Mouse (Mus musculus): ENCODE results near the gene Psmb5.

Gene Psmb5

DNA sequence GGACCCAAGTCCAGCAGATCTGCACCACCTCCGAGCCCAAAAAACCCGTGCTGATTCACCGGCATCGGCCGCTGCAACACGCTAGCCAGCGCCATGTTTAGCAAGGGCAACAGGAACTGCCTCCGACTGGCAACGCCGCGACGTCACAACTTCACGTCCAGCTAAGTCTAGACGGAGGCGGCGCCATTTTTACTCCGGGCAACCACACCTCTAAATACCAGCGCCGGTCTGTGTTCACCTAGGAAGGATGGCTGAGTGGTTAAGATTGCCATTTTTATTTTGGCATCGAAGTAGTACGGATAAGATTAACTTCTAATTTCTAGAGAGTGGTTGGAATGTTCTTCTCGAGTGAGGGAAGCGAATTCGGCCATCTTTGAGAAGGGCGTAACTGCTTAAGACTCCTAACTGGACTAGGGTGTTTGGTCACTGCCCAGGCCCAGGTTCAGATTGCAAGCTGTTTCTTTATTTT lies at the start of gene Psmb5:
TSS of gene Psmb5 (minus strand) at position 126 of the 469 bp plus-strand sequence.
- peak; percentile 94 for DNase-seq

DNA sequence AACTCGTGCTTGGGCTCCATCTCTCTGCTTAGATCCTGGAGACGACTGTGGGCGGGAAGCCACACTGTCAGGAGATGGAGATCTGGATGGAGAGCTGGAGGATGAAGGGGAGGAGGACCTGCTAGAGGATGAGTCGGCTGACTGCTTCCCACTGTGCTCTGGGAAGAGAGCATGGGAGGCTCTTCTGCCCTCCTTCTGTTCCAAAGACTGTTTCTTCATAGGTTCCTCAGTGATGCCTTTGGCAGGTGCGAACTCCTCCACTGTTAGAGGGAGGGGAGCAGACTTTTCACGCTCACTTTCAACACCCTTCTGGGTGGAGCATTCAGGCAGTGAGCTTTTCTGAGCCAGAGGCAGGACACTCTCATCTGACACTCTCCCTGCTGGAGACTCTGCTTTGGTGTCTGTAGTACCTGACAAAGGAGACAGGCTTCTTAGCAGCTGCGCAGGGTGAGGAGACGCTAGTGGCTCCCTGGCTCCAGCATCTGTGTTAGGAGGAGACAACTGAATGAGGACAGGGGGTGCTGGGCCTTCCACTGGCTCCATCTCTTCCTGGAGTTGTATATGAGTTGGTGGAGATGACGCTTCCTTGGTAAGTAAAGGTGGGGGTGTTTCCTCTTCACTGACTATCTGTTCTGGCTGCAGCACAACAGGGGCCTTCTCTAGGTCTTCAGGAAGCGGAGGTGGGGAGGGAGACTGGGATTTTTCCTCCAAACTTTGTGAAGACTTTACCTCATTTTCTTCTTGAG lies 46.8 kb upstream of the Psmb5 start:
- DNase-seq = no peak

DNA sequence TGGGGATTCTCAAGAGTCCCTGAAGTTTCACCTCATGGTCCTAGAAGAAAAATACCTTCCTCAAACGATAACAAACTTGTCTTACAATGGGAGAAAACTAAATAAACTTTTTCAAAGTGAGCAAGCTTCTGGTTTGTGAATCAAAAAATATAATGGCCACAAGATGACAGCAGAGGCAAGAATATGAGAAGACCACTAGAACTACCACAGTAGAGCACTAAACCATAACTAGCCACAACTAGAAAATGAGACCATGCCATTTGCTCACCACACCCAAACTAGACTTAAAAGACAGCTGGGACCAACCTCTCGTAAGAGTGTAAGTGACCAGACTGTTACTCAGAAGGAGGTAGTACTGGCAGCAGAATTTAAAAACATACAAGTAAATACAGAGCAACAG lies 42.2 kb upstream of the Psmb5 start:
- DNase-seq = peak; percentile 66

DNA sequence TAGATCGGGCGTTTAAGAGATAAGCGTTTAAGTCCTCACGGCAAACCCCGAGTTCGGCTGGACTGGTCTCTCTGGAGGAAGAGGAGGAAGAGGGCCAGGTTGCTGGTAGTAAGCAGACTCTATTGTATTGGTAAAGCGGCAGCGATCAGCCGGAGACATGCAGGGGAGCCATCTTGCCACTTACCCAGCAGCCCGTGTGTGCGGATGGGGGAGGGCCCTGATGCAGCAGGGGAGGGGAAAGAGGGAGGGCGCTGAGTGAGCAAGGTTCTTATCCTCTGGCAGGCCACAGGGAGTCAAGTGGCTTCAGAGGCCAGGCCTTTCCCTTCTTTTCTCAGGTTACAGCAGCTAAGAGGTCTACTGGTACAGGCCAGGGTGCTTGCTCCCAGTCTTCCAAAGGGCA lies 35.7 kb upstream of the Psmb5 start:
- DNase-seq = peak; percentile 94

DNA sequence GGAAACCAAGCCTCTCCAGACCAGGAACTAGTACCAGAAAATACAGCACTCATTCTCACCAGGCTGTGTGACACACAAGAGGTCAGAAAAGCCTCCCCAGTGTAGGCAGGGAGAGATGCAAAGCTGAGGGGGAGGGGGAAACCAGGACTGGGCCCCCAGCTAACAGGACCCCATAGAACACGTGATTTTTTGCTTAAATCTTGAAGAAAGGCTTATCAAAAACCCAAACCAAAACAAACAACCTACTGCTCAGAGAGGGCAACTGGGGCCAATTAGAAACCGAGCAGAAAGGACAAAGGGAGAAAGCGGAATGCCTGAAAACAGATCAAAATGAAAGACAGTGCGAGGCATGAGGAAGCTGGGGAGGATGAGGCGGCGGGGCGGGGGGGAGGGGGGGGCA lies 35.0 kb upstream of the Psmb5 start:
- DNase-seq = no peak

DNA sequence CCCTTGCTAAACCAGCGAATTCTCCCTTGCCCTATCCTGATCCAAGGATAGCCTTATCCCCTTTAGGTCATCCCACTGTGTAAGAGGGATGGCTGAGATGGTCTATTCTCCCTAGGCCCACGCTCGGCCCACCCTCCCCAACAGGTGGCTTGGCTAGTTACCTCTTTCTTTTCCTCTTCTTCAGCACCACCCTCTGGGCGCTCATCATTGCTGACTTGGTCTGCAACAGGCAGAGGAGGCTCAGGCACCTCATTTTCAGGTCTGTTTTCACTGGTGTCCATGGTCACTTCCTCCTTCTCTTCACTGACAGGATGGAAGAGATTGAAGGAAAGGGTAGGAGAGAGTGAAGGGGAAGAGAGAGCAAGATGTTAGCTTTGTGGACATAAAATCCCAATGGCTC lies 33.7 kb upstream of the Psmb5 start:
- DNase-seq = no peak

DNA sequence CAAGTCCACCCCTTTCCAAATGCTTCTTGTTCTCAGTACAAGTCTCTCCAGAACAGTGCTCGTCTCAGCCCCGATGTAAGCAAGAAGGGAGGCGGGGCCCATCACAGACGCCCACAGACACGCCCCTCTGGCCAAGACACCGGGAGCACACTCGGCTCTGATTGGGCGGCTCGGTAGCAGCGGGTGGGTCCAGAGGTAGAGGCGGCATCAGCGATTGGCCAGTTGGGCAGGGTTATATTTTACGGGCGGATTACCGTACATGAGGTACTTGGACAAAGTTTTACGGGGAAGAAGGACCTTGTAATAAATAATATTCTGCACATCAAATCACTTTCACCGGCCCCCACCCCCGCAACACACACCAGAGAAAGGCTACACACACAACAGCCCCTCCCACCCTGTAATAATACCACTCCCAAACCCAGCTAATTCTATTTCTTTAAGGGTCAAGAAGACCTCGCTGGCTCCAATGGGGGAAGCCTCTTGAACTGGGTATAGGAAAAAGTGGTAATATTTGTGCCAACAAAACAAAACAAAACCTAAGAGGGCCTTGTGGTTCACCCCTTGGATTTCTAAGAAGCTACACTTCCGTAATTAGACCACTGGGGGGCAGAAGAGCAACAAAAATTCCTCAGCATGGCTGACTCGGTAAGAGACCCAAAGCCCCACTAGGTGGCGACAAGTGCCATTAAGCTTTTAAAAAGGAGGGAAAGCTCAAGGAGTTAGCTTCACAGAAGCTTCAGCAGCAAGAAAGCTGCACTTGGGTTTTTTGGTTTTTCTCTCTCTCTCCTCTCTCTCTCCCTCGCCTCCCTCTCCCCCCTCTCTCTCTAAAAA lies 33.0 kb upstream of the Psmb5 start:
- peak; percentile 94 for DNase-seq

DNA sequence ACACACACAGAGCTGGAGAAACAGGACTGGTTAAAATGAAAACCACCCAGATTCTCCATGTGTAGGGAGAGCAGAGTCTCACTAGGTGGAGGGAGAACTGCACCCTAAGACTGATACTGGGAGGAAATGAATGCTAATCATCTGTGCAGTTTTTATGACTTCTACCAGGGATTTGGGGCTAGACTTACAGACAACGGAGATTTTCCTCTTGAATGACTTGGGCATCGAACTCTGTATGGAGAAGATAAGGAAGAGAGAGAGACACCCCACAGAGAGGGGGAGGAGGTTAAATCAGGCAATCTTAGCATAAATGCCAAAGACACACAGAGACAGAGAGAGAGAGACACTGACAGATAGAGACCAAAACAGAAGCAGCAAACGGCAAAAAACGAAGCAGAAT lies 30.1 kb upstream of the Psmb5 start:
- DNase-seq = no peak

DNA sequence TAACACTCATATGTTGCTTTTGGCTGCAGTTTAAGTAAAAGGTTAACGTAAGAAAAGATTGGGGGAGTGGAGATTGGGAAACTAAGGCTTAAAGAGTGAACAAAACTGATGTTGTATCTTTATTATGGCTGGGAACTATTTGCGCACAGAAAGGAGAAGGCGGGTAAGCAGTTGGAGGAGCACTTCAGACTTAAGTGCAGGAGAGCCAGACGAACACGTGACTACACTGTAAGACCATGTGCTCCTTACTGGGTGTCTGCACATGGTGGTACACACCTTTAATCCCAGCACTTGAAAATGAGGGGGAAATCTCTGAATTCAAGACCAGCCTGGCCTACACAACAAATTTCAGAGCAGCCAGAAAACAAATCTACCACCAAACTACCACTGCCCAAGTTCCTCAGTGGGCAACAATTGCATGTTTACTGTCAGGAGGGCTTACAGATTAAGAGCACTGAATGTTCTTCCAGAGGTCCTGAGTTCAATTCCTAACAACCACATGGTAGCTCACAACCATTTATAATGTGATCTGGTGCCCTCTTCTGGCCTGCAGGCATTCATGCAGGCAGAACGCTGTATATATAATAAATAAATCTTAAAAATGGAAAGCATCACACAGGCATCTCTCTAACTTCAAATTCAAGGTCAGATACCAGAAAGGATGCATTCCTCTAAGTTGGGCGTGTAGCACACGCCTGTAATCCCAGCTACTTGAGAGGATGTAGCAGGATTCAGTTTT lies 29.2 kb upstream of the Psmb5 start:
- DNase-seq = peak; percentile 76

DNA sequence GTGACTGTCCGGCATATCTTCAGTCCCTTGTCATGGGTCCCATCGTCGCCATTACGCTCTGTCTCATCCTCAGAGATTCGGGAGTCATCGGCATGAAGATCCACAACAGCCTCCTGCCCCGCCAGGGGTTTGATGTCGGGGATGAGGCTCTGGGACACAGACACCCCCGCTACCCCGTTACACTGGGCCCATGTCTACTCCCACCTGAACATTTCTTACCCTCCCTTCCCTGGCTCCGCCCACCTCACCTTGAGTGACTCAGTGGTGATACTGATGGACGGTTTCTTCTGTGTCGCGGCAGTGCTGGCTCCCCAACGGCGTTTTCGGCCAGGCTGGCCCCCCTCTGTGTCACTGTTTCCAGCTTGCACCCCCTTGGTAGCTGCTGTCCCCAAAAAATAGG lies 28.6 kb upstream of the Psmb5 start:
- no peak for DNase-seq

DNA sequence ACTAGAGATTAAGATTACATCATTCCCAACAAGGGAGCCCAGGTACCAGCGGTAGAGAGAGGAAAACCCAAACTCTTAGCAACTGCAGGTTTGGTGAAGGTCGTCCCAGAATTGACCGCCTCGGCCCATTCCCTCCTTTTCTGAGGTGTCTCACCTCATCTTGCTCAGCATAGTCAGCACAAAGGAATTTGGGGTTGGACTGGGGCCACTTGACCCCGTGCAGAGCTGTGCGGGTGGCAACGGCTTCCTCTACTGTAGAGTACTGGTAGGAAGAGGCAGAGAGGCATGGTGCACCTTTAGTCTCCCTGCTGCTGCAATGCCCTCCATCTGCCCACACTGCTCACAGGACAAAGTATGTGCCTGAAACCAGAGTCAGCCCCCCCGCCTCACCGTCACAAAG lies 26.5 kb upstream of the Psmb5 start:
- no peak for DNase-seq

DNA sequence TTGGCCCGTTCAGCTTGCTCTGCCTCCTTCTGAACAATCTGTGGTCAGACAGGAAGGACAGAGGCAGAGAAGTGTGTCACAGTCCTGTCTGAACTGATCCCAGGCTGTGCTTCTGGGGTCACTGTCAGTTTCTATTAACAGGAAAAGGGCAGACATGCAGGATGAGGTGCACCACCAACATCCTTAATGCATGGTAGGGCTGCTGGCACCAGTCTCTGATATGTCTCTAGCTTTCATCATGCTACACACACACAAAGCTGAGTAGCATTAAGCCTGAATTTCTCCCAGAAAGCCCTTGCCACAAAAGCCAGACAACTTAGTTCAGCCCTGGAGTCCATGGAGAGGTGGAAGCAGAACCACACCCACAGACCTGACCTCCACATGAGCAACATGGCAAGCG lies 25.2 kb upstream of the Psmb5 start:
- no peak for DNase-seq

DNA sequence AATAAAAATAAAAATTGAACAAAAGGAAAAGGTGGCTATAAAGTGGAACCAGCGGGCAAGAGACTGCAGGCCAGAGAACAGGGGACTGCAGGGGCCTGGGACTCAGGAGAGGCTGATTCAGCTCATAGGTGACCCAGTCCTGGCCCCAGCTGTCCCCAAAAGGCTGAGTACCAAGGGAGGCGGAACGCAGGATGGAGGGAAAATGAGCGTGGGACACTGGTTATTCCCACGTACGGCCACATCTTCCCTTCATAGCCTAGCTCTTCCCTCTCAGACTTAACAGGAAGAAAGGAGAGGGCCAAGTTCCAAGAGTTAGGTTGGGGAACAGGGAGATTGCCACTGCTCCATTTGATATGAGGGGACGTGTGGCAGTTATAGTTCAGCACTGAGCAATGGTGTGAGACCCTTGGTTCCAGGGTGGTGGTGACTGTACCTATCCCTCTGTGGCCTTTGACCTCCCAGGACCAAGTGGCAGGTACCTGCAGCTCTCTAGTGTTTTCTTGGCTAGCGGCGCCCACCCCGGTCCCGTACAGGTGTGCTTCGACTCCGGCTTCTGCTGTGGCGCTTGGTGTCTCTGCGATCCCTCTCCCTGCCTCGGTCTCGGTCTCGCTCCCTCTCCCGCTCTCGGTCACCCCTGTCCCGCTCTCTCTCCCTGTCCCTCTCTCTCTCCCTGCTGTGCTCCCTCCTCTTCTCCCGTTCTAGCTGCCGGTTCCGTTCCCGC lies 24.6 kb upstream of the Psmb5 start:
- DNase-seq = no peak

DNA sequence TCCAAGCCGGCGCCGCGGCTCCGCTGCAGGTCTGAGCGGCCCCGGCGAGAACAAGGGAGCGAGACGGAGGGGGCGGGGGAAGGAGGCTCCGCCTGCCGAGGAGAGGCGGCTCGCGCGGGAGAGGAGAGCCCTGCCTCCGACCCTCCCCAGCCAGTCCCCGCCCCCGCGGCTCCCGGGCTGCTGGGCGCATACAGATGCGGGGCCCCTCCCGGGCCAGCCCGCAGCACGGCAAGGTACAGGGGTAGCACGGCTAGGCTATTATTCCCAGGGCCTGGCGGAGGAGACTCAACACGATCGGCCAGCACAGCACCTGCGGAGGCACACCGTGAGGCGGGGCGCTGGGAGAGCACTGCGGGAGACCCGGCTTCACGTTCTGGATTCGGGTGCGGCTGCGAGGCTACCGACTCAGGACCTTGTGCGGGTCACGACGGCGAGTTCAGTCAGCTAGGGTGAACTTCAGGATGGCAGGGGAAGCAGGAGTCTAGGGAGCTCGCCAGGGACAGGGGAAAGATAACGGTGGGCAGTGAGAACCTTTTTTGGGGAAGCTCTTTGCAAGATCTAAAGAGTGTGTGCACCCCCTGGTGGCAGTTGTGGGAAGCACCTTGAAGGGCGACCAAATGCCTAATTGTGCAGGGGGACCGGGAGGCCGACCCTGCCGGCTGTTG lies 23.6 kb upstream of the Psmb5 start, which contains the start of gene Cdh24:
TSS of gene Cdh24 (minus strand) at position 60 of the 665 bp plus-strand sequence.
- DNase-seq = peak; percentile 93

DNA sequence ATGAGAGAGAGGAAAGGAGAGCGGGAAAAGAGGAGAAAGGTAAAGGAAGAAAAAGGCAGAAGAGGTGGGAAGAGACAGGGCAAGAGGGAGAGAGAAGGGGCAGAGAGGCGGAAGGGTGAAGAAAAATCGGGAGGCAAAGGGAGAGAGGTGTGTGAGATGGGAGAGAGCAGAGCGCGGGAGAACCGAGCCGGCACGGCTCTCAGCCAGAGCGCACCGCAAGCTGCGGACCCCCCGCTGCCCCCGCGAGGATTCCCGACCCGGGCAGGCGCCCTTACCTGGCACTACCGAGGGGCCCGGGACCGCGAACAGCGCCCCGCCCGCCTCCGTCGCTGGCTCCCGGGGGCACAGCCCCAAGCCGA lies 23.1 kb upstream of the Psmb5 start, which contains the start of gene Gm17606:
TSS of gene Gm17606 (plus strand) at position 7 of the 359 bp plus-strand sequence.
- DNase-seq = no peak

DNA sequence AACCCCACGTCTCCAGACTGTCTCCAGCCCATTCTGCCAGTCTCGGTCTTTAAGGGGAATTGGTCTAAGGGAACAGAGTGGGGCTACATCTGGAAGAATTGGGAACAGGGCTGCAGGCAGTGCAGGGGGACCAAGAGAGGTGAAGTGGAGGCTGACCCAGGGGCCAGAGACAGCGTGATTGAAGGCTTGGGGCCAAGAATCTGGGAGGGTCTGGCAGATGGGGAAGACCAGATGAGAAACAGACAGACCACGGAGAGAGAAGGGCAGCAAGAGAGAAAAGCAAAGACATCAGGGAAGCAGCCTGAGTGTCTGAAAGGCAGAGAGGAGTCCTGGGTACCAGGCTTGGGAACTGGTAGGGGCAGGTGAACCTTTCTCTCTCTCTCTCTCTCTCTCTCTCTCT lies 22.3 kb upstream of the Psmb5 start:
- no peak for DNase-seq

DNA sequence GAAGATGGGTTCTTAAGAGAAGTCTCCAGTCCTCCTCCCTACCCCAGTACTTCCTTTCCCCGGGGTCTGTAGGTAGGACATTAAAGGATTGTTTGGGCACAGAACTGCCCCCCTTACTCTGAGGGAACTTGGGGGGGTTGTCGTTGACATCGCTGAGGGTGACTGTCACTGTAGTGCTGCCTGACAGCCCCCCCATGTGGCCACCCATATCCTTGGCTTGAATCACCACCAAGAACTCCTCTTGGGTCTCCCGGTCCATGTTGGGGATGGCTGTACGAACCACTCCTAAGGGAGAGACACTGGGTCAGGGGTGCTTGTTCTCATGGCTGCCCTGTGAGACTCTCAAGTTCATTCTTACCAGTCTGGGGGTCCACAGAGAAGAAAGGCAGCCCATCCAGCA lies 20.4 kb upstream of the Psmb5 start:
- DNase-seq = no peak

DNA sequence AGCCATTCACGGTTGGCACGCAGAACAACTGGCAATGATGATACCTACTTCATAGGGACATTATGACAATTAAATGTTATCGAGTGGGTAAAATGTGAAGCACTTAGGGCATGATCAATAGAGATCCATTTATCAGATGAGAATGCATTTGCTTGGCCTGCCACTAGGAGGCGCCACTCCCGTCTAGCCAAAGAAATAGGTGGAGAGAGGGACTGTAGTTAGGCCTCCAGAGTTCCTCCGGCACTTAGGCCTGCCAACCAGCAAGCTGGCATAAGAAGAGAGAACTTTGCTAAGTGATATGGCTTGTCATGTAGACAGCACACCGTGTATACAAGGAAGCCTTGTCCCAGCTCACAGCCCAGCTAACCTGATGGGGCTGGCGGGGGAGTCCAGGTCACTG lies 19.1 kb upstream of the Psmb5 start:
- DNase-seq = peak; percentile 67

DNA sequence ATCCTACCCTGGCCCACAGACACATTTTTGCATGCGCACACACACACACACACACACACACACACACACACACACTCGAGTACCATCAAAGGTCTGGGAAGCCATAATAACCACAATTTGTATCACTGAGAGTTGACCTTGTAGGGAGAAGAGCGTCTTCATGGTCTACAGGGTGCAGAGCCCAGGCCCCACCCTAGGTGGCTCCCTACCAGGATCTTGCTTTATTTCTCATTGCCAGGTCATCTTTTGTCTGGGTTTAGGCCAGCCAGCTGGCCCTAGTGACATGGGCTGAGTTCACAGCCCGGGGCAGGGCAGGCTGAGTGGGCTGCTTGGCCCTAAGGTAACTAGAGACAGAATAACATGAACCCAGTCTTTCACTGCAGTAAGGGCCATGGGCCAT lies 16.4 kb upstream of the Psmb5 start:
- DNase-seq = no peak

DNA sequence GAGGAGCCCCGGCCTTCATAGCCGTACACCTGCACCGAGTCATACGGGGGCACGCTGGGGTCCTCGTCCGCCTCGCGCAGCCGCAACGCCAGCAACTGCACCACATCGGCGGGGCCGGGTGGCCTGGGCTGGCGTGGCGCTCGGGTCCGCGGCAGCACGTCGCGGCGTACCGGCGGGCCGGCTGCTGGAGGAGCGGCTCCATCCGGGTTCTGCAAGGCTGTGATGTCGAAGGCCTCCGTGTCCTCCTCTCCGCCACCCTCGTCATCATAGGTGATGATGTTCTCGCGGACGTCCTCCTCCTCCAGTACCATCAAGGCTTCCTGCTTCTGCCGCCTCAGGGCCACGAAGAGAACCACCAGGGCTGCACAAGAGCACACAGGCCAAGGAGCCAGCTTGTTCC lies 14.4 kb upstream of the Psmb5 start:
- no peak for DNase-seq

DNA sequence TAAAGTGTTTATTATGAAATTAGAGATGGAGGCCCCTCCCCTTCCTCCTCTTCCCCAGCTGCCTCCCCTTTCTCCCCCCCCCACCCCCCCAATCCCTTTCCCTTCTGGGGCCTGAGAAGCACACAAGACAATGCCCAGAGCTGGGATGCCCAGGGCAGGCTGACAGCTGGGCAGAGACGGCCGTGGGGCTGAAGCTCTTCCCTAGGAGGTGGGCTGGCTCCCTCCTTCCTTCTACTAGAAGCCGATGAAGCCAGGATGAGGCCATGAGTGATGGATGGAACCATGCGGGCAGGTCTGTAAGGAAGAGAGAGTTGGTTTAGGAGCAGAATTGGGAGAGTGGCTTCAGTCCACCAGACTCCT lies 13.4 kb upstream of the Psmb5 start:
- DNase-seq = no peak

DNA sequence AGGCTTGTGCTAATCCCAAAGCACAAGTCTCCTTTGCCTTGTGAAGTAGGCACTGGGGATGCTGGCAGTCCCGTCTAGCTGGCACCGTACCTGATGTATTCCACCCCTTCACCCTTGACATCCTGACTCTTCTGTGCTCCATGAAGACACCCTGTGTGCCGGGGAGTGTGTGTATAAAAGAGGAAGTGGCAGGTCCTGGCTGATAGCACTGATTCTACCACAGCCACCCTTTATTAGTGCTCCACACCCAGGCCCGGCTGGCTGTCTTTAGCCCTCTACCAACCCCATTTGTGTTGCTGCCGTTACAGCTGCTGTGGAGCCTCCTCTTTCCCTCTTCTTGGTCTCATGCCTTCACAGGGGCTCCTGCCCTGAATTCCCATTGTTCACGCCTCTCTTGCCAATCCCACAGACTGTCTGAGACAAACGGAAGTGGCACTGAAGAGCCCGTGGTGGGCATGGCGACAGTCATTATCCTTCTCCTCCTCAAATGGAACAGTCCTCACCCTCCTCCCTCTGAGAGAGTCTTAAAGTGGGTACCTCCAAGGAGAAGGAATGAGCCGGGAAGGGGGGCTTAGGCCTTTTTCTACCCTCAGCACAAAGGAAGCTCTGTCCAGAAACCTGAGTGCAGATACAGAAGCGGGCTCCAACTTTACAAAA lies 12.9 kb upstream of the Psmb5 start:
- no peak for DNase-seq

Data from lung, postnatal 36 days (tissue).